Mouse (Mus musculus) hindbrain, embryonic 14.5 days (tissue): ENCODE results near the gene Hyal1. TPM values are rescaled to one million over a fixed set of nuclear protein-coding genes. Genes with fewer than 3 reads are reported as not detected.

Source experiments
- ATAC-seq: fragments of 200-750 bp; cut with Nextera tagmentation; 2 replicates; pipeline ENCODE4 v1.8.0; 2017; ENCODE audit warnings: moderate number of reproducible peaks, mild to moderate bottlenecking, moderate TSS enrichment, moderate library complexity; ENCODE audit not compliant: low FRiP score
- DNase-seq: peaks from one replicate; pipeline ENCODE4 v3.0.0-alpha.2; 2015; ENCODE audit warnings: low spot score
- H3K27ac ChIP-seq: fragments of 300-500 bp; sonication (generic); 2 replicates; pipeline ENCODE4 v1.5.1; 2014; ENCODE audit warnings: mild to moderate bottlenecking, moderate library complexity
- H3K27me3 ChIP-seq: fragments of 300-500 bp; sonication (generic); 2 replicates; pipeline ENCODE4 v1.6.1; 2014; ENCODE audit warnings: mild to moderate bottlenecking, low read length, mixed read lengths; ENCODE audit not compliant: control insufficient read depth, insufficient read depth
- H3K36me3 ChIP-seq: fragments of 300-500 bp; sonication (generic); replicated peaks from 2 replicates; pipeline ENCODE4 v1.6.1; 2014; ENCODE audit not compliant: control insufficient read depth, insufficient read depth
- H3K4me1 ChIP-seq: fragments of 300-500 bp; sonication (generic); replicated peaks from 2 replicates; pipeline ENCODE4 v1.6.1; 2014; ENCODE audit warnings: antibody characterized with exemption, low read length, mixed read lengths; ENCODE audit not compliant: control insufficient read depth, insufficient read depth
- H3K4me2 ChIP-seq: fragments of 300-500 bp; sonication (generic); replicated peaks from 2 replicates; pipeline ENCODE4 v1.6.1; 2014; ENCODE audit warnings: mild to moderate bottlenecking, moderate library complexity
- H3K4me3 ChIP-seq: fragments of 300-500 bp; sonication (generic); replicated peaks from 2 replicates; pipeline ENCODE4 v1.5.1; 2014; ENCODE audit warnings: mild to moderate bottlenecking, low read length
- H3K9ac ChIP-seq: fragments of 300-500 bp; sonication (generic); 2 replicates; pipeline ENCODE4 v1.6.1; 2014
- H3K9me3 ChIP-seq: fragments of 300-500 bp; sonication (generic); 2 replicates; pipeline ENCODE4 v1.6.1; 2016; ENCODE audit warnings: low read length; ENCODE audit not compliant: control insufficient read depth
- WGBS: fragments of 180-500 bp; shearing (Covaris S2); extraction: QIAGEN DNeasy Blood & Tissue Kit; methylation state at CpG from one replicate; pipeline ENCODE4 v1.1.7; 2014; 5-methylcytosine and 5-hydroxymethylcytosine counted together
- polyA plus RNA-seq: library from polyadenylated mRNA; unstranded; fragments of >200 nt; fragmentation: Nextera tagmentation; extraction: Ambion mirVana; gene quantifications from 2 replicates; pipeline ENCODE4 v1.2.1, GENCODE M21; 2014

Gene Hyal1
- polyA plus RNA-seq, 1 experiment from 2014 or later: 3.1 TPM

DNA sequence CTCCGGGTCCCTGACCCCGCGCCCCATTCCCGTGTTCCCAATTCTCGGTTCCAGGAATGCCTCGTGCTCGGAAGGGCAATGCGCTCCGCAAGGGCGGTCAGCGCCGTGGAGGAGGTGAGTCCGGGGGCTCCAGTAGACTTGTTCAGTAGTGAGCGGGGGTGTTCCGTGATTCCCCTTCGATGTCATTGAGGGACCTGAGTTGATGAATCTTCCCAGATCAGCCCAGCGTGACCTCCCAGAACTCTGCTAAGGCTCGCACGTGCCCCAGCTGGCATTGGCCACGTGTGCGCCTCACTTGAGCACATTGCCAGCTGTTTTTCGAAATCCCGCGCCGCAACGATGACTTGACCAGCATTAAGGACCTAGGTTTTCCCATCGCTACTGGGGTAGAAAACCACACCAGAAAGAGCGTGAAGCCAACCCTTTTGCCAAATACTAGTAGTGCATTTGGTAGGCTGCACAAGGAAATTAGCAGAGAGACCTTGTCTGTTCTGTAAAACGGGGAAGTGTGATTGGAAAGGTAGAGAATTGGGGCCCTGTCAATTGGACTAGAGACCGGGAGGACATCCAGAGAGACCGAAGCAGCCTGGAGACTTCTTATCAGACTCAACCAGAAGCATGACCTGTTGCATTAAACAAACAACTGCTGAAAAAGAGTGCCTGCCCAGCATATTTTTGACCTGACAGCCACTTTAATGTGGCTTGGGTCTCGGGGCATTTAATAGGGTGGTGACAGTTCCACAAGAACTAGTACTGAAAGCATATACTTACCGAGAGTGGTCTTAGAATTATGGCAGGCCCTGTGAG, 11.3 kb downstream of the Hyal1 start:
- no peaks in the 10 kb centered on the region for H3K27me3 ChIP-seq
- no peak overlapping the region for H3K27ac ChIP-seq
- peaks cover 9% of the 10 kb centered on the region for H3K4me1 ChIP-seq
- peak overlapping the region; percentile 59 for H3K4me3 ChIP-seq
- no peaks in the 10 kb centered on the region for H3K9me3 ChIP-seq
- H3K4me2 ChIP-seq: peak overlapping the region; percentile 90
- H3K9ac ChIP-seq: peak overlapping the region; percentile 51
- H3K36me3 ChIP-seq: peaks cover 28% of the 10 kb centered on the region
- peak; percentile 41 for DNase-seq
- 5% methylated on average over 33 of the region's 33 CpGs for WGBS
- peak; percentile 42 for ATAC-seq

DNA sequence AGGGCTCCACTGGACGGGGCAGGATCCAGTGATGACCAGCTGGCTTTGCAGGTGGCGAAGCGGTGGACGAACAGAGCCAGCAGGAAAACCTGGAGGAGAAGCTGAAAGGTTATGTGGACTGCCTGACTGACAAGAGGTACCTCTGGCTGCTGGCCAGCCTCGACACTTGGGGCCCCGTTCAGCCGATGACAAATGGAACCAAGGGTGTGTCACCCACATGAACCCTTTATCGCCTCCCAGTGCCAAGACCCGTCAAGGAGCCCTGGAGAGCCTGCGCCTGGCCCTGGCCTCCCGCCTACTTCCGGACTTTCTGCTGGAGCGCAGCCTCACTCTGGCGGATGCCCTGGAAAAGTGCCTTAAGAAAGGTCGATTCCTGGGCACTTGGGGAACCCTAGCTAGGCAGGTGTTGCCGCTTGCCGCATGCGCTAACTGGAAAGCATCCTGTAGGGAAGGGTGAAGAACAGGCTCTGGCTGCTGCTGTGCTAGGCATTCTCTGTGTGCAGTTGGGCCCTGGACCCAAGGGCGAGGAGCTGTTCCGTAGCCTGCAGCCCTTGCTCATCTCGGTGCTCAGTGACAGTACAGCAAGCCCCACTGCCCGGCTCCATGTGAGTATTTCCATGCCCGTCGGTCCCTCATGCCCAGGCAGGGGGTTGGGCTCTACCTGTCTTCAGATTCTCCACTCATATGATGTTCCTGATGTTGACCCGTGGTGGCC, 13.5 kb downstream of the Hyal1 start:
- H3K27ac ChIP-seq: no peak overlapping the region
- 94% methylated on average over 25 of the region's 25 CpGs for WGBS
- peaks cover 36% of the 10 kb centered on the region for H3K36me3 ChIP-seq
- H3K27me3 ChIP-seq: no peaks in the 10 kb centered on the region
- H3K9me3 ChIP-seq: no peaks in the 10 kb centered on the region
- DNase-seq: no peak
- no peak overlapping the region for H3K4me3 ChIP-seq
- ATAC-seq: no peak
- H3K9ac ChIP-seq: no peak overlapping the region
- H3K4me2 ChIP-seq: no peak overlapping the region
- peaks cover 9% of the 10 kb centered on the region for H3K4me1 ChIP-seq

DNA sequence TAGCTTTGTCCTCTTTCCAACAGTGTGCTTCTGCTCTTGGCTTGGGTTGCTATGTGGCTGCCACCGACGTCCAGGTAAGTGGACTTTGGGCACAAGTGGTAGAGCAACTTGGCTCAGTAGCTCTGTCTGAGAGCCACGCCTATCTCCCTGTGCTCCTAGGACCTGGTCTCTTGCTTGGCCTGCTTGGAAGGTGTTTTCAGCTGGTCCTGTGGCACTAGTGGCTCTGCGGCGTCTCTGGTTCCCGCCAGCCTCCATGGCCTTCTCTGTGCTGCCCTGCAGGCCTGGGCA, 14.0 kb downstream of the Hyal1 start:
- Histone ChIP-seq H3K4me2 (no peak overlapping the region), H3K27me3 (no peaks in the 10 kb centered on the region), H3K4me3 (no peak overlapping the region), H3K4me1 (peaks cover 9% of the 10 kb centered on the region), H3K9me3 (no peaks in the 10 kb centered on the region), H3K9ac (no peak overlapping the region), H3K36me3 (peaks cover 36% of the 10 kb centered on the region), H3K27ac (no peak overlapping the region)
- ATAC-seq (no peak), DNase-seq (no peak)
- WGBS: 92% methylated on average over 6 of the region's 6 CpGs

DNA sequence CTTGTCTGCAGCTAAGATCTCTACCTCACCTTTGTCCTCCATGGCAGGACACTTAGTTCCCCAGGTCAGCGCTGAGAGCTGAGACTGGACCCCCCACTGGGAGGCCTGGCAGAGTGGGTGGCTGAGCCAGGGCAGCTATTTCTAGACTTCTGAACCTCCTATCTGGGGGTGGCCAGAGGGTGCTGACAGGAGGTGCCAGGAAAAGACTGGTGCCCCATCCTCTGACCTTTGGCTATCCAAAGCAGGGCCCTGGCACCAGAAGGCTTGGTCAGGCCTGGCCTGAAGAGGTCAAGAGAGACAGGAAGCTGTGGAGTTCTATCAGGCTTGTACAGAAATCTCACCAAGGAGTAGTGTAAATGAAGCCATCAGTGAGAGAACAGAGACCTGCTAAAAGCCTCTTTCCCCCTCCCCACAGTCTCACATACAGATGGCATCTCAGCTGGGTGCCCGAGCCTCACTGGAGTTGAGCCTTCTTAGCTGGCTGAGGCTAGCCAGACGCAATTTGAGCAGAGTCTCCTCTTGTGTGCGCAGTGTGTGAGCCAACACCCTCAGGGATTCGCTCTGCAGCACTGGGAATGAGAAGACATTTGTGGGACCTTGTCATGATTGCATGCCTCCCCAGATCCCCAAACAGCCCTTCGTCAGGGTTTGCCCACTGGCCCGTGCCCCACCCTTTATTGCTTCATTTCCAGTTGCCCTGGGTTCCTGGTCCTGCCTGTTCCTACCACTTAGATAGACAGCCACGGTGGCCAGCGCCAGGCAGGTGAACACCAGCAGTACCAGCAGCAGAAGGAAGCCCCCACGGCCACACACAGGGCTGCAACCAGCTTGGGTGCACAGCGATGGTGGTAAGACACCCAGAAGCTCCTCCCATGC, 16.6 kb downstream of the Hyal1 start:
- Histone ChIP-seq H3K36me3 (peaks cover 36% of the 10 kb centered on the region), H3K9ac (no peak overlapping the region), H3K4me1 (peaks cover 4% of the 10 kb centered on the region), H3K4me3 (no peak overlapping the region), H3K9me3 (no peaks in the 10 kb centered on the region), H3K27ac (0 out of 2 replicates have a peak overlapping the region, but pooled peaks have one; percentile 38), H3K27me3 (no peaks in the 10 kb centered on the region), H3K4me2 (no peak overlapping the region)
- ATAC-seq: no peak
- WGBS: 75% methylated on average over 11 of the region's 11 CpGs
- no peak for DNase-seq

DNA sequence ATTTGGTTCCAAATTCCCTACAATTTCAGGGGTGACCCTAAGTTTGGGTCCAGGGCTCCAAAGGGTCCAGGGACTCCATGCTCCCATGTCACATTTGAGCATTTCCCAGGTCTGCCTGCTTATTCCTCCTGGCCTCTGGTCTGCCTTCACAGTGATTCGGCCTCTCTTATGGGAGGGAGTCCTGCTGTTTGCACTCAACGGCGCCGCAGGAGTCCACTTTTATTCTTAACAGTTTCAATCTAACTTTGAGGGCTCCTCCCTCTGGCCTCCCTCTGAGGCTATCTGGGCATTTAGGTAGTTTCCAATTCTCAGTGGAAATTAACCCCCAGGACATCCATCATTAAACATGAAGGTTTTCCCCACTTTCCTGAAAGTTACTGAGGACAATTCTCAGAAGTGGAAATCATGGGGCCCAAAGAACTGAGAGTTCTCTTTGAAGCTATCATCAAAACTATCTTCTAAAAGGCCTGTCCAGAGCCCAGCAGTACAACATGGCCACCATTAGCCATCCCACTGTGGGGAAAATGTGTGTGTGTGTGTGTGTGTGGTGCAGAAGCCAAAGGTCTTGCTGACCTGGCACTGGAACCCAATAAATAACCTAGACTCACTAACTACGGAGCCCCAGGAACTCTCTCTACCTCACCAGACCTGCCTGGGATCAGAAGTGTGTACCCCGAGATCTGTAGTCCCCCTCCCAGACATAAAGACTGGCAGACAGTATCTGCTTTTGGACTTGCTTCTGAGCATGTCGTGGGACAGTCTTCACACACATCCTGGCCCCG, 17.7 kb downstream of the Hyal1 start:
- WGBS: 77% methylated on average over 8 of the region's 8 CpGs
- Histone ChIP-seq H3K27ac (no peak overlapping the region), H3K4me1 (no peaks in the 10 kb centered on the region), H3K27me3 (no peaks in the 10 kb centered on the region), H3K9ac (no peak overlapping the region), H3K9me3 (no peaks in the 10 kb centered on the region), H3K4me2 (no peak overlapping the region), H3K36me3 (peaks cover 36% of the 10 kb centered on the region), H3K4me3 (no peak overlapping the region)
- DNase-seq (no peak), ATAC-seq (no peak)

DNA sequence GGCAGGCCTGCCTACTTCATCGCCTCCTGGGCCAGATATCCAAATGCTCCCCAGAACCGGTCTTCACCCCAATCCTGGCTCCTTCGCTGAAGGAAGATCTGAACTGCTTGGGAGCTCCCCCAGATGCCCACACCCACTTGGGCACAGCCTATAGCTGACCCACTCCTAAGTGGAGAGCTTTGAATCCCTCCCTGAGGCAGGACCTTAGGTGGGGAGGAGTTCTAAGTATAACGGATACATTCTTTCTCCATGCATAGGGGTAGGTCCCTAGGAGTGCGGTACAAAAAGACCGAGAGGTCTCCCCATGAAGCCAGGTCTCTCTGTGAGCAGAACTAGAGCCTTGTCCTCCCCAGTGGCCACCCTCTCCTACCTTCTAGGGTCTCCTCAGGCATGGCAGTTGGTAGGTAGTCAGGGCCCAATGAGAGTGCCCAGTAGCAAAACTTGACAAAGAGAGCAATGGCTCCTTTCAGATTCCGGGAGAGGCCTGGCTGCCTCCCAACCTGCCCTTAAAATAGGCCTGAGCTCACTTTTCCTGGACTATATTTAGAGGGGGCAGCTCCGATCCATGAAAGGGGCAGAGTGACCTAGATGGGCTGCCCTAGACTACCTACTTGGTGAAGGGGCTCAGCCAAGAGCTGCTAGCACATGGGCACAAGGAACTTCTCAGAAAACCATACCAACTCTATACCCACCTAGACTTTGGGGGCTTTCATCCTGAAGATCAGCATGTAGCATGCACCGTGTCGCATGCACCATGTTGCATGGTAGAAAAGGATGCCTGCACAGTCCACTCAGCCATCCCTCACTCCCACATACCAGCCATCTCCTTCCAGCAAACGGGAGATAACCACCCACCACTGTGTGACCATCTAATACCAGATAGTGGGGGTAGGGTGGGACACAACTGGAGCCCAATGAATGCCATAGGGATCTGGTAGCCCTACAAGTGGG, 20.2 kb downstream of the Hyal1 start:
- WGBS: 92% methylated on average over 11 of the region's 11 CpGs
- peaks cover 18% of the 10 kb centered on the region for H3K36me3 ChIP-seq
- H3K9me3 ChIP-seq: no peaks in the 10 kb centered on the region
- DNase-seq (no peak), ATAC-seq (no peak)
- no peak overlapping the region for H3K4me2 ChIP-seq
- no peak overlapping the region for H3K9ac ChIP-seq
- no peak overlapping the region for H3K27ac ChIP-seq
- no peak overlapping the region for H3K4me3 ChIP-seq
- H3K4me1 ChIP-seq: no peaks in the 10 kb centered on the region
- no peaks in the 10 kb centered on the region for H3K27me3 ChIP-seq

DNA sequence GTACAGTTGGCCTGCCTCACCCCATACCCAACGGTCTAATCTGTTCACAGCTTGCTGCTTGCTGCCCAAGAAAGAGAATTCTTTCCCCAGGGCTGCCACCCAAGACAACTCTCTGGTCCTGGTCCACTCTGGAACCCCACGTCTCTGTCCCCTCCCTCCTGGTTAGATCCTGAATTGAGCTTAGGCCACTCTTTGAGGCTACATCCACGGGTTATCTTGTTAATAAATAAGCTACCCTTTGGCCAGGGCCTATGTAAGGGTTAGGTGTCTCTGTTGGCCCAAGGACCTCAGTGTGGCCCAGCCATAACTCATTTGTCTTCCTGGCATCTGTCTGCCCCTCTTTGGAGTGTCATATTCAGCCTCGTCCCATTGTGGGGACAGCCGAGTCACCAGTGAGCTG, 21.7 kb downstream of the Hyal1 start:
- DNase-seq (no peak), ATAC-seq (no peak)
- H3K4me1 ChIP-seq: peaks cover 4% of the 10 kb centered on the region; the same call in 1 of the 2 replicates
- H3K9me3 ChIP-seq: no peaks in the 10 kb centered on the region
- H3K9ac ChIP-seq: no peak overlapping the region
- H3K36me3 ChIP-seq: peaks cover 8% of the 10 kb centered on the region
- no peak overlapping the region for H3K4me2 ChIP-seq
- no peaks in the 10 kb centered on the region for H3K27me3 ChIP-seq
- no peak overlapping the region for H3K4me3 ChIP-seq
- no peak overlapping the region for H3K27ac ChIP-seq
- 79% methylated on average over 5 of the region's 5 CpGs for WGBS

DNA sequence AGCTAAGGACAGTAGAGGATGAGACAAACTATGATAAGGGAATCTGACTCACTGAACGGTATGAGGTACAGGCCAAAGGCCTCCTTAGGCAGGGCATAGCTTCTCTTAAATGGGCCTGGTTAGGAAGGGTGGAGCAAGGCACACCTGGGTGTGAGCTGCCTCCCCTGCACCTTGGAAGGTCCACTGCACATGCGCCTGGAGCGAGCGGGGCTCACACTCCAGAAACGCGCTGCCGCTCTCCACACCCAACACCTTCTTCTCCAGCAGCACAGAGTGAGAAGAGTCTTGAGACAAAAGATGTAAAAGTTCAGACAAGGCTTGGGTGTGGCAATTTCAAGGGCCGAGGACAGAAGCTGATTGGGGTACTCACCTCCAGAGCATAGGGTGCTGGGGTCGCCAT, 22.7 kb downstream of the Hyal1 start:
- no peaks in the 10 kb centered on the region for H3K36me3 ChIP-seq
- H3K9me3 ChIP-seq: no peaks in the 10 kb centered on the region
- peaks cover 5% of the 10 kb centered on the region; the same call in 1 of the 2 replicates for H3K4me1 ChIP-seq
- H3K27ac ChIP-seq: no peak overlapping the region
- ATAC-seq: no peak
- H3K9ac ChIP-seq: no peak overlapping the region
- WGBS: 91% methylated on average over 9 of the region's 9 CpGs
- no peak overlapping the region for H3K4me3 ChIP-seq
- H3K4me2 ChIP-seq: no peak overlapping the region
- no peaks in the 10 kb centered on the region for H3K27me3 ChIP-seq
- no peak for DNase-seq
